Comparison of ENCODE assay signal across 21 mouse cellular contexts in genomic region chr15:95735746-95736145, GRCm38 (mm10).
"Had no signal": no experiment of that assay in that cellular context is flagged by ENCODE, and none has a peak within 500 bp of the region (broad histone marks: within the 10 kb centered on the region; RNA-seq: fewer than 3 reads in every experiment).

No protein-coding gene starts in this region.

- H3K36me3 ChIP-seq: heart, embryonic 10.5 days; heart, embryonic 12.5 days; hindbrain, embryonic 13.5 days; hindbrain, embryonic 15.5 days; limb, embryonic 10.5 days; limb, embryonic 12.5 days had no signal

- H3K27me3 ChIP-seq: heart, embryonic 12.5 days; hindbrain, embryonic 13.5 days; hindbrain, embryonic 15.5 days; limb, embryonic 12.5 days had no signal

- H3K4me3 ChIP-seq: gastrocnemius, adult 2 months; heart, embryonic 10.5 days; heart, embryonic 12.5 days; hindbrain, embryonic 13.5 days; hindbrain, embryonic 15.5 days; layer of hippocampus, adult 2 months; left cerebral cortex, adult 2 months; limb, embryonic 10.5 days; limb, embryonic 12.5 days had no signal

- DNase-seq: gastrocnemius, adult 2 months; gastrocnemius, postnatal 10 days; gastrocnemius, postnatal 25 days; heart, adult 18-20 months; heart, postnatal 10 days; heart, postnatal 4 days; kidney, adult 11 months; kidney, adult 2 months; kidney, postnatal 10 days; kidney, postnatal 25 days; kidney, postnatal 4 days; liver had no signal

- H3K27ac ChIP-seq: gastrocnemius, adult 2 months; heart, embryonic 10.5 days; hindbrain, embryonic 13.5 days; hindbrain, embryonic 15.5 days; hindbrain, postnatal 0 days; layer of hippocampus, adult 2 months; left cerebral cortex, adult 2 months; limb, embryonic 10.5 days; limb, embryonic 12.5 days had no signal

- H3K4me1 ChIP-seq: heart, embryonic 10.5 days; heart, embryonic 12.5 days; hindbrain, embryonic 13.5 days; hindbrain, embryonic 15.5 days; limb, embryonic 12.5 days had no signal

- H3K9me3 ChIP-seq: heart, embryonic 10.5 days; heart, embryonic 12.5 days; hindbrain, embryonic 13.5 days; hindbrain, embryonic 15.5 days; limb, embryonic 10.5 days; limb, embryonic 12.5 days had no signal
